Mouse (Mus musculus): ENCODE data around the gene G3bp1. TPM values are rescaled to one million over a fixed set of nuclear protein-coding genes. Genes with fewer than 3 reads are reported as not detected.

The G3bp1 gene
- polyA plus RNA-seq, 1 experiment from 2014 or later, result 104 TPM

DNA sequence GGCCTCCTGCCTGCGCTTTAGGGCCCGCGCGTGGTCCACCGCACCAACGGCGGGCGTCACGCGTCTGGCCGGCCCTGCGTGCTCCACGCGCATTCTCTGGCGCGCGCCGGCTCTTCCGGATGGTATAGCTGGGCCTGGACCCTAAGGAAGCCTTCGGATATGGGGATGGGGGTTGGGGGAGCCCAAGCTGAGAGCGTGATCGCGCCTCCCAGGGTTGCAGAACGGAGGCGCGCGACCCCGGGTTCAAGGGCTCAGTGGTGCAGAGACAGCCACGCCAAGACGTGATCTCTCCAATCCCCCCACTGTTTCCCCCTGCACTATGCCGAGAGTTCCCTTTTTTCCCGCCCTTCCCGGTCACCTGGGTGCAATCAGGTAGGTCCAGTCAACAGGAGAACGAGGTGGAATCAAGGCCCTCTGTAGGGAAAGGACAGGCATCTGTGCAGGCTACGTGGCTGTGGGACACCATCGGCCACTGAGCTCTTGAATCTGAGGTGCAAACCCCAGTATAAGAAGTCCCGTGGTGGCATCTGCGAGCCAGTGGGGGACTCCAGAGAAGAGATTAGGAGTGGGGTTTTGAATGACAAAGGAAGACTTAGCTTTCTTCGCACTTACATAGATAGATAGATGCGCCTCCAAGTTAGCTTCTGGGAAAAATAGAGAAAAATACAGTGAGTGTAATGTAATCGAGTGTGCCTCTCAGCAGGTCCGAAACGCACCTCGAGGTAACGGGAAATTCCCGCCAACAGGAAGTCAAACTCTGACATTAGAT is 622 bp downstream of the G3bp1 start:
- no peaks in the 10 kb centered on the region; the same call in 1 of the 2 replicates for H3K36me3 ChIP-seq (ENCODE audit: control insufficient read depth, insufficient read depth)
- H3K9ac ChIP-seq (ENCODE audit: low read length), result peak overlapping the region; percentile 97
- under 1% methylated on average over 46 of the region's 46 CpGs for WGBS
- H3K4me2 ChIP-seq (ENCODE audit: low read depth, low read length), result peak overlapping the region; percentile 92
- no peaks in the 10 kb centered on the region for H3K27me3 ChIP-seq (ENCODE audit: control insufficient read depth, insufficient read depth, low read length)
- peaks cover 26% of the 10 kb centered on the region for H3K4me1 ChIP-seq (ENCODE audit: control insufficient read depth, insufficient read depth, low read length)
- H3K9me3 ChIP-seq (replicated peaks; ENCODE audit: control insufficient read depth, low read length), result no peaks in the 10 kb centered on the region
- peak overlapping the region; percentile 96 for H3K4me3 ChIP-seq (ENCODE audit: low read length)
- ATAC-seq (replicated peaks; ENCODE audit: extremely low read depth, insufficient read depth, low FRiP score), result no peak; the same call in 1 of the 2 replicates
- peak overlapping the region; percentile 92 for H3K27ac ChIP-seq (ENCODE audit: low read length)

DNA sequence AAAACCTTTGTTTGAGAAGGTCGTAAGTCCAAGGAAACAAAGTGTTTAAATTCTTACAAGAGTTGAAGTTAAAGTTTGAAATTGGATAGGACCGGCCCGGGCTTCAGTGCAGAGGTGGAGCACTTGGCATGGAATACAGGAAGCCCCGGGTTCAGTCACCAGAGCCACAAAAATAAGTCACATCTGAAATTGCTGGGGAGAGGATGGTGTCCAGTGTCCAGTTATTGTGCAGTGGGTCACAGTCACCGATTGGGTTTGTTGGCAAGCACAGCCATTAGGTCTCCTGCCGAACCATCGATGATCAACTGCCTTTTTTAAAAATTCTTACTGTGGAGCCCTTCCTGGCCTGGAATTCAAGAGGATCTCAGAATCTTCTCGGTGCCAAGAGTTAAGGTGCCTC is 1.3 kb downstream of the G3bp1 start:
- ATAC-seq (replicated peaks; ENCODE audit: extremely low read depth, insufficient read depth, low FRiP score), result no peak
- peaks cover 26% of the 10 kb centered on the region for H3K4me1 ChIP-seq (ENCODE audit: control insufficient read depth, insufficient read depth, low read length)
- H3K27ac ChIP-seq (ENCODE audit: low read length), result peak overlapping the region; percentile 44; the same call in 1 of the 2 replicates
- WGBS, result 22% methylated on average over 8 of the region's 8 CpGs
- no peaks in the 10 kb centered on the region for H3K9me3 ChIP-seq (replicated peaks; ENCODE audit: control insufficient read depth, low read length)
- H3K4me2 ChIP-seq (ENCODE audit: low read depth, low read length), result peak overlapping the region; percentile 92
- H3K27me3 ChIP-seq (ENCODE audit: control insufficient read depth, insufficient read depth, low read length), result no peaks in the 10 kb centered on the region
- H3K36me3 ChIP-seq (ENCODE audit: control insufficient read depth, insufficient read depth), result no peaks in the 10 kb centered on the region; the same call in 1 of the 2 replicates
- H3K4me3 ChIP-seq (ENCODE audit: low read length), result peak overlapping the region; percentile 96
- peak overlapping the region; percentile 97 for H3K9ac ChIP-seq (ENCODE audit: low read length)

DNA sequence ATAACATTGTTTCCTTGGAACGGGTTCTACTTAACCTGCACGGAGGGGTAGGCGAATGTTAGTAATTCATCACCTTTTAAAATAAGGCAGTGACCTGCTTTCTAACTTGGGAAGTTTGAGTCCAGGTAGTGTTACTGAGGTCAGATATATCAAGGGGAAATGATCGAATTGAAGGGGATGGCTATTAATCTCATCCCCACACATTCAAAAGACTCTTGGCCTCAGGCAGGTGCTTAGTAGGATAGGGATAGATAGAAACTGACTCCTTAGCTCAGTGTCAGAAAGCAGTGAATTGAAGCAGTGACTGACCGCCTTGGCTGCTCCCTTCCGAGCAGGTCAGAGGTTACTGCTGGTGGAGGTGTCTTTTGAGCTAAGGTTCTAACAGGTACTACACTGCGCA is 2.0 kb downstream of the G3bp1 start:
- H3K4me3 ChIP-seq (ENCODE audit: low read length), result peak overlapping the region; percentile 96
- H3K27me3 ChIP-seq (ENCODE audit: control insufficient read depth, insufficient read depth, low read length), result no peaks in the 10 kb centered on the region
- WGBS, result 84% methylated on average over 7 of the region's 7 CpGs
- no peaks in the 10 kb centered on the region for H3K9me3 ChIP-seq (replicated peaks; ENCODE audit: control insufficient read depth, low read length)
- no peaks in the 10 kb centered on the region; the same call in 1 of the 2 replicates for H3K36me3 ChIP-seq (ENCODE audit: control insufficient read depth, insufficient read depth)
- H3K9ac ChIP-seq (ENCODE audit: low read length), result peak overlapping the region; percentile 97
- peak overlapping the region; percentile 92 for H3K4me2 ChIP-seq (ENCODE audit: low read depth, low read length)
- ATAC-seq (replicated peaks; ENCODE audit: extremely low read depth, insufficient read depth, low FRiP score), result no peak
- H3K4me1 ChIP-seq (ENCODE audit: control insufficient read depth, insufficient read depth, low read length), result peaks cover 26% of the 10 kb centered on the region
- peak overlapping the region; percentile 44; the same call in 1 of the 2 replicates for H3K27ac ChIP-seq (ENCODE audit: low read length)

DNA sequence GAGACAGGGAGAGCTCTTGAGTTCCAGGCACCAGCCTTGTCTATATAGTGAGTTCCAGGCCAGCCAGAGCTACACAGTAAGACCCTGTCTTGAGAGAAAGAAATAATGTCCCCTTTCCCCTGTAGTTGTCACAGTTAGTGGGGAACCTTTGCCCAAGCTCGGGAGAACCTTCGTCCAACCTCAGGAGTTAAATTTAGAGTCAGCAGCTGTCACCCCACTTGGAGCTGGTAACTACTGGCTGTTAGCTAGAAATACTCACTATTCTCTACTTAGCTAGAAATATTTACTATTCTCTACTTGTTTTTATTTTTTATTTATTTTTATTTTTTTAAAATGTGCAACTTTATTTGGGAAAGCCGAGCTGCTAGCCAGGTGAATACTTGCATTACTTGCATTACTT is 3.7 kb downstream of the G3bp1 start:
- Histone ChIP-seq H3K4me3 (ENCODE audit: low read length) (no peak overlapping the region), H3K36me3 (ENCODE audit: control insufficient read depth, insufficient read depth) (no peaks in the 10 kb centered on the region; the same call in 1 of the 2 replicates), H3K9ac (ENCODE audit: low read length) (no peak overlapping the region), H3K9me3 (replicated peaks; ENCODE audit: control insufficient read depth, low read length) (no peaks in the 10 kb centered on the region), H3K27me3 (ENCODE audit: control insufficient read depth, insufficient read depth, low read length) (no peaks in the 10 kb centered on the region), H3K27ac (ENCODE audit: low read length) (no peak overlapping the region), H3K4me2 (ENCODE audit: low read depth, low read length) (peak overlapping the region; percentile 2; the same call in 1 of the 2 replicates), H3K4me1 (ENCODE audit: control insufficient read depth, insufficient read depth, low read length) (peaks cover 22% of the 10 kb centered on the region)
- ATAC-seq (replicated peaks; ENCODE audit: extremely low read depth, insufficient read depth, low FRiP score), result no peak
- 47% methylated on average over 3 of the region's 3 CpGs for WGBS

DNA sequence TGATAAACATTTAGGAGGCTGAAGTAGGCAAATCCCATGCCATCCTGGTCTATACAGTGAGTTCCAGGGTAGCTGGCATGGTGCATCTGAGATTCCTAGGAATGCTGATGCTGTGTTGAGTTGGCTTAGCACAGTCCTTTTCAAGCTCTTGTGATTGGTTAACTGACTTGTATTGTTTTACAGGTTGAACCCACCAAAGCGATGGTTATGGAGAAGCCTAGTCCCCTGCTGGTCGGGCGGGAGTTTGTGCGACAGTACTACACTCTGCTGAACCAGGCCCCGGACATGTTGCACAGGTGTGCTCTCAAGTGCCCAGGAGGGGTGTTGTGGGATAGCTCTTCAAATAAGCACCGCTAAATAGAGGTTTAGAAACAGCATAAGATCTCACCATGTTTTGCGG is 16.0 kb downstream of the G3bp1 start:
- no peak overlapping the region for H3K27ac ChIP-seq (ENCODE audit: low read length)
- WGBS, result 96% methylated on average over 7 of the region's 7 CpGs
- H3K4me3 ChIP-seq (ENCODE audit: low read length), result no peak overlapping the region
- no peaks in the 10 kb centered on the region for H3K9me3 ChIP-seq (replicated peaks; ENCODE audit: control insufficient read depth, low read length)
- H3K4me1 ChIP-seq (ENCODE audit: control insufficient read depth, insufficient read depth, low read length), result peaks cover 18% of the 10 kb centered on the region
- no peaks in the 10 kb centered on the region for H3K27me3 ChIP-seq (ENCODE audit: control insufficient read depth, insufficient read depth, low read length)
- H3K4me2 ChIP-seq (ENCODE audit: low read depth, low read length), result no peak overlapping the region
- H3K36me3 ChIP-seq (ENCODE audit: control insufficient read depth, insufficient read depth), result peaks cover 48% of the 10 kb centered on the region
- ATAC-seq (replicated peaks; ENCODE audit: extremely low read depth, insufficient read depth, low FRiP score), result no peak
- no peak overlapping the region for H3K9ac ChIP-seq (ENCODE audit: low read length)

DNA sequence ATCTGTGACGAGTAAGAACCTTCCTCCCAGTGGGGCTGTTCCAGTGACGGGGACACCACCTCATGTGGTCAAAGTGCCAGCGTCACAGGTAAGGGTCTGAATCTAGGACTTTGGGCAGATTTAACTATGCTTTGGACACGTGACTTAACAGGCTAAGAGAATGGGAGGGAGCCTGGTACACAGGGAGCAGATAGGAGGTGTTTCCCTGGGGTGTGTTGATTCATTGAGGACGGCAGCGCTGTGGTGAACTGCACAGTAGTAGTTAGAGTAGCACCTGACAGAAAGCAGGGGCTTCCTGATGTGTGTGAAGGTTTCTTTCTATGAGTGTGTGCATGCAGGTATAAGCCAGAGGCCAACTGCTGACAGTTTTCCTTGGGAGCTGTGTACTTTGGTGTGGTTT is 26.7 kb downstream of the G3bp1 start:
- ATAC-seq (replicated peaks; ENCODE audit: extremely low read depth, insufficient read depth, low FRiP score), result no peak
- Histone ChIP-seq H3K27me3 (ENCODE audit: control insufficient read depth, insufficient read depth, low read length) (no peaks in the 10 kb centered on the region), H3K4me3 (ENCODE audit: low read length) (no peak overlapping the region), H3K4me1 (ENCODE audit: control insufficient read depth, insufficient read depth, low read length) (no peaks in the 10 kb centered on the region), H3K4me2 (ENCODE audit: low read depth, low read length) (no peak overlapping the region), H3K9me3 (replicated peaks; ENCODE audit: control insufficient read depth, low read length) (no peaks in the 10 kb centered on the region), H3K36me3 (ENCODE audit: control insufficient read depth, insufficient read depth) (peaks cover 72% of the 10 kb centered on the region), H3K27ac (ENCODE audit: low read length) (no peak overlapping the region), H3K9ac (ENCODE audit: low read length) (no peak overlapping the region)
- WGBS, result 72% methylated on average over 6 of the region's 6 CpGs

DNA sequence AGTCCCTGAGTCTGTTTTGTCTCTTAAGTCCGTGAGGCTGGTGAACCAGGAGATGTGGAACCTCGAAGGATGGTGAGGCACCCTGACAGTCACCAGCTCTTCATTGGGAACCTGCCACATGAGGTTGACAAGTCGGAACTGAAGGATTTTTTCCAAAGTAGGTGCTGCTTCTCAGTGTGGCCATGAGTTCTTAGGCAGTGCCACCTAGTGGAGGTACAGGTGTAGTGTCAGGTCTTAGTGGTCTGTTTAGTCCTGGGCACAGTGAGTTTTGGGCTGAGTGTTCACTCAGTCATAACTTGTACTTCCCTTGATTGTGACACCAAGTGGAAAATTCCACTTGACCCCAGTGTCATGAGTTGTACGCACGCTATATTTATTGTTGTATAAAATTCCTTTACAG is 28.4 kb downstream of the G3bp1 start:
- H3K36me3 ChIP-seq (ENCODE audit: control insufficient read depth, insufficient read depth), result peaks cover 68% of the 10 kb centered on the region

DNA sequence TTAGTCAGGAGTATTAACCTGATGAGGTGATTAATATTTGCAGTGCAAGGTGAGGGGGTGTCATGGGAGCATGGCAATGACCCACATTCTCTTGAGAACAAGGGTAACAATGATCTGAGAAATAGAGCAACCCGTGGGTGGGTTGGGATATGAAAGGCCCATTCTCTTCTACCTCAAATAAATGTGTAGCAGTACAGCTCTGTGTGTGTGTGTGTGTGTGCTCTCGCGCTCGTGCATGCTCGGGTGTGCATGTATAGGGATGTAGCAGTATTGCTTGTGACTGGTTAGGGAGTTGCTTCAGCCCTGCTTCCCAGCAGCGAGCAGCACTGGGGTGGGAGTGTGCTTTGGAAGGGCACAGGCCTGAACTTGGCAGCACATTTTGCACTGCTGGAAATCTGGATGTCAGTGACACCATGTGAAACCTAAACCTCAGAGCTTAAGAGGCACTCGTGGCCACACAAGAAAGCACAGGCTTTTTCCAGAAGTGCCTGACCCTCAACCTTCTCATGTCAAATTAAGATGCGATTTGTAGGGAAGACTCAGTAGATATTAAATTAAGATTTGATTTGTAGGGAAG is 32.6 kb downstream of the G3bp1 start:
- peaks cover 30% of the 10 kb centered on the region for H3K36me3 ChIP-seq (ENCODE audit: control insufficient read depth, insufficient read depth)
- H3K4me3 ChIP-seq (ENCODE audit: low read length), result no peak overlapping the region

More for the DNA sequence above, 28.4 kb downstream of the G3bp1 start:
- Histone ChIP-seq H3K4me2 (ENCODE audit: low read depth, low read length) (no peak overlapping the region), H3K9me3 (replicated peaks; ENCODE audit: control insufficient read depth, low read length) (no peaks in the 10 kb centered on the region), H3K27ac (ENCODE audit: low read length) (no peak overlapping the region), H3K27me3 (ENCODE audit: control insufficient read depth, insufficient read depth, low read length) (no peaks in the 10 kb centered on the region), H3K4me3 (ENCODE audit: low read length) (no peak overlapping the region), H3K4me1 (ENCODE audit: control insufficient read depth, insufficient read depth, low read length) (no peaks in the 10 kb centered on the region), H3K9ac (ENCODE audit: low read length) (no peak overlapping the region)
- peak; percentile 38; the same call in 1 of the 2 replicates for ATAC-seq (replicated peaks; ENCODE audit: extremely low read depth, insufficient read depth, low FRiP score)
- WGBS, result 36% methylated on average over 5 of the region's 5 CpGs

DNA sequence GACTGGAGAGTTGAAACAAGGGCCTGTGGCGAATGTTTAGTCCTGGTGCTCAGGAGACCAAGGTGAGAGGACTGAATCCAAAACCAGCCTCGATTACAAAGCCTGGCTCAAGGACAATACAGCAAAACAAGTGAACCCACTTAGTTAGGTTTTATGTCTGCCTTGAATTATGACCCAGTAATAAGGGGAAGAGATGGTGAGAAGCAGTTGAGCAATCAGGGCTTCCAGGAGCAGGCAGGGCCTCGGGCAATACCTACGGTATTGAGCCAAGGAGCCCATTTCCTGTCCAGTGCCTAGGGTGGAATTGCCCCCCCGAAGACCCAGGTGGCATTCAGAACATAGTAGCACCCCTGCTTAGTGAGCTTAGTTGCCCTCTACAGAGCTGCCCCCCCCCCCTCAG is 33.4 kb downstream of the G3bp1 start:
- H3K36me3 ChIP-seq (ENCODE audit: control insufficient read depth, insufficient read depth), result peaks cover 30% of the 10 kb centered on the region
- ATAC-seq (replicated peaks; ENCODE audit: extremely low read depth, insufficient read depth, low FRiP score), result no peak
- H3K27me3 ChIP-seq (ENCODE audit: control insufficient read depth, insufficient read depth, low read length), result no peaks in the 10 kb centered on the region
- H3K27ac ChIP-seq (ENCODE audit: low read length), result no peak overlapping the region
- no peaks in the 10 kb centered on the region for H3K9me3 ChIP-seq (replicated peaks; ENCODE audit: control insufficient read depth, low read length)
- H3K4me2 ChIP-seq (ENCODE audit: low read depth, low read length), result no peak overlapping the region
- WGBS, result 83% methylated on average over 5 of the region's 5 CpGs
- no peak overlapping the region for H3K9ac ChIP-seq (ENCODE audit: low read length)
- no peak overlapping the region for H3K4me3 ChIP-seq (ENCODE audit: low read length)
- H3K4me1 ChIP-seq (ENCODE audit: control insufficient read depth, insufficient read depth, low read length), result no peaks in the 10 kb centered on the region

More for the DNA sequence above, 32.6 kb downstream of the G3bp1 start:
- H3K9ac ChIP-seq (ENCODE audit: low read length), result no peak overlapping the region
- WGBS, result 83% methylated on average over 8 of the region's 8 CpGs
- no peaks in the 10 kb centered on the region for H3K9me3 ChIP-seq (replicated peaks; ENCODE audit: control insufficient read depth, low read length)
- no peaks in the 10 kb centered on the region for H3K4me1 ChIP-seq (ENCODE audit: control insufficient read depth, insufficient read depth, low read length)
- no peak overlapping the region for H3K27ac ChIP-seq (ENCODE audit: low read length)
- no peak for ATAC-seq (replicated peaks; ENCODE audit: extremely low read depth, insufficient read depth, low FRiP score)
- H3K4me2 ChIP-seq (ENCODE audit: low read depth, low read length), result no peak overlapping the region
- H3K27me3 ChIP-seq (ENCODE audit: control insufficient read depth, insufficient read depth, low read length), result no peaks in the 10 kb centered on the region

Data from heart, embryonic 16.5 days (tissue).